Mouse (Mus musculus): ENCODE data around the gene Gm45213. TPM values are rescaled to one million over a fixed set of nuclear protein-coding genes. Genes with fewer than 3 reads are reported as not detected.

Gm45213 gene
- total RNA-seq, 1 experiment = not detected

DNA sequence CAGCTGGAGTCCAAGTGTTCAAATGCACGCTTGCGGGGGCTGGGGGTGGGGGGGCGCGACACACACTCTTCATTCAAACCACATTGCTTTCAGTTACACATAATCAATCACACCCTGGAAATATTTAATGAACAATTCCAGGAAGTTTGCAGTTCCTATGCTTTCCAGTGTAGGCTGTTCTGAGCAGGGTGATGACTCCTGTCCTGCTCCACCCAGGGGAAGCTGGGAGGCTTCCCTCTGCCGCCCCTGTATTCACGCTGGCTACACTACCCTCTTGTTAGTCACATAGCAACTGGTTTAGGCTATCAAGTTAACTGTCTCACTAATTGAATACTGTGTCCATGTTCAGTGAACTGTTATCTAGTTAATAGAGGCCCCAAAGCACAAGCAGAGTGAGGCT, 32.9 kb upstream of the Gm45213 start:
- Histone ChIP-seq H3K9ac (ENCODE audit: insufficient read depth, low read depth, low read length, poor library complexity, severe bottlenecking) (no peak overlapping the region), H3K27ac (ENCODE audit: insufficient read depth, low read depth, low read length, poor library complexity, severe bottlenecking) (no peak overlapping the region), H3K9me3 (ENCODE audit: control insufficient read depth, insufficient read depth, low read depth, low read length) (no peaks in the 10 kb centered on the region), H3K36me3 (ENCODE audit: control insufficient read depth, insufficient read depth, low read length, poor library complexity, severe bottlenecking) (peaks cover 3% of the 10 kb centered on the region; the same call in 1 of the 2 replicates), H3K4me1 (ENCODE audit: control insufficient read depth in 2 of 2, insufficient read depth in 2 of 2, low read length in 2 of 2, poor library complexity in 1 of 2) (no peaks in the 10 kb centered on the region; a peak in 1 of 4 replicates), H3K4me3 (ENCODE audit: insufficient read depth in 1 of 2, low read depth in 1 of 2, low read length in 2 of 2, poor library complexity in 1 of 2, severe bottlenecking in 1 of 2) (no peak overlapping the region)
- no peak for DNase-seq (ENCODE audit: low read depth, low spot score)
- in situ Hi-C loops (cut with MboI; ENCODE audit: low sequenced_read_pairs in 2 of 2, unreplicated experiment in 2 of 2) = no loop called here
- no peak for TF ChIP-seq HCFC1 (IDR thresholded peaks at IDR 0.05; ENCODE audit: borderline replicate concordance, insufficient read depth, low read length)

- no peak for TF ChIP-seq ZNF384 (IDR thresholded peaks at IDR 0.05; ENCODE audit: low read depth, low read length)
- TF ChIP-seq MAFK (IDR thresholded peaks at IDR 0.05; ENCODE audit: insufficient read depth, low read depth, low read length) = no peak
- no peak for TF ChIP-seq CHD2 (IDR thresholded peaks at IDR 0.05; ENCODE audit: low read depth, low read length)
- TF ChIP-seq ZC3H11A (IDR thresholded peaks at IDR 0.05; ENCODE audit: borderline replicate concordance, low read depth, low read length) = no peak
- TF ChIP-seq HCFC1 (IDR thresholded peaks at IDR 0.05; ENCODE audit: borderline replicate concordance, insufficient read depth, low read length) = no peak
- in situ Hi-C loops (cut with MboI; ENCODE audit: low sequenced_read_pairs in 2 of 2, unreplicated experiment in 2 of 2) = no loop called here
- H3K9me3 ChIP-seq (ENCODE audit: control insufficient read depth, insufficient read depth, low read depth, low read length) = no peaks in the 10 kb centered on the region
Measured at GRCm38 (mm10) chr7:66027747-66028146, 15.7 kb upstream of the Gm45213 start.

DNA sequence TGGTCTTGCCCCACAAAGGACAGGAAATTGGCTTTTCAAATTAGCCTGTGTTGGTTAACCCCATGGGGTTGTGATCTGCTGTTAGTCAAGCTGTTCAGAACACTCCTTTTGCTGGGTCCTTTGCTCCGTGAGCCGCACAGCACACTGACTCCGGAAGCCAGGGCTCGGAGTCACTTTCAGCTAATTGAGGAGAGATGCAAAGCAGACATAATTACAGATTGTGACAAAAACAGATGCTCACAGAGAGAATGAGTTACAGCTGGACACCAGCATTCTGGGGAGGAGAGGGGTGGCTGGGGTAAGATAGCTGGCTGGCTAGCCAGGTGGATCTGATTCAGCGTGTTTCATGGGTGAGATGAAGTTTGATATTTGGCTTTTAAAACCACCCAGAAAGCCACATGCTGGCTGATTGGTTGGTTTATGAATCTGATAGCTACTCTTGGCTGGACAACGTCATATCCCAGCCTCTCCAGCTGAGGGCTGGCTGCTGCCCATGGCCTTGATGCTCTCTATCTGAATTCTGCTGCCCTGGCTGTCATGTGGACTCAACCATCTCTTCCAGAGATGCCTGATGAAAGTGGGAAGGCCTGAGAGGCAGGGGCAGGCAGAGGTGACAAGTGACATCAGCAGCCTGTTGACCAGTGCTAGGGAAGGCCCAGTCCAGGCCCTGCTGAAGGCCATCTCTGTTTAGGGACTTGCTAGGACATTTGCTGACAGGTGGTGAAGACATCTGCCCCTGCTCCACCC, 14.5 kb upstream of the Gm45213 start:
- in situ Hi-C loops (cut with MboI; ENCODE audit: low sequenced_read_pairs in 2 of 2, unreplicated experiment in 2 of 2) = no loop called here
- DNase-seq (ENCODE audit: low read depth, low spot score) = no peak
- Histone ChIP-seq H3K27ac (ENCODE audit: insufficient read depth, low read depth, low read length, poor library complexity, severe bottlenecking) (no peak overlapping the region), H3K4me3 (ENCODE audit: insufficient read depth in 1 of 2, low read depth in 1 of 2, low read length in 2 of 2, poor library complexity in 1 of 2, severe bottlenecking in 1 of 2) (no peak overlapping the region), H3K36me3 (ENCODE audit: control insufficient read depth, insufficient read depth, low read length, poor library complexity, severe bottlenecking) (no peaks in the 10 kb centered on the region; the same call in 1 of the 2 replicates), H3K4me1 (ENCODE audit: control insufficient read depth in 2 of 2, insufficient read depth in 2 of 2, low read length in 2 of 2, poor library complexity in 1 of 2) (no peaks in the 10 kb centered on the region), H3K9me3 (ENCODE audit: control insufficient read depth, insufficient read depth, low read depth, low read length) (no peaks in the 10 kb centered on the region), H3K9ac (ENCODE audit: insufficient read depth, low read depth, low read length, poor library complexity, severe bottlenecking) (no peak overlapping the region)
- TF ChIP-seq MAFK (IDR thresholded peaks at IDR 0.05; ENCODE audit: insufficient read depth, low read depth, low read length) (no peak), HCFC1 (IDR thresholded peaks at IDR 0.05; ENCODE audit: borderline replicate concordance, insufficient read depth, low read length) (no peak), ZNF384 (IDR thresholded peaks at IDR 0.05; ENCODE audit: low read depth, low read length) (no peak)

More at GRCm38 (mm10) chr7:66027747-66028146, 15.7 kb upstream of the Gm45213 start:
- DNase-seq (ENCODE audit: low read depth, low spot score) = no peak
- H3K4me3 ChIP-seq (ENCODE audit: insufficient read depth in 1 of 2, low read depth in 1 of 2, low read length in 2 of 2, poor library complexity in 1 of 2, severe bottlenecking in 1 of 2) = no peak overlapping the region
- no peak overlapping the region for H3K27ac ChIP-seq (ENCODE audit: insufficient read depth, low read depth, low read length, poor library complexity, severe bottlenecking)
- H3K4me1 ChIP-seq (ENCODE audit: control insufficient read depth in 2 of 2, insufficient read depth in 2 of 2, low read length in 2 of 2, poor library complexity in 1 of 2) = no peaks in the 10 kb centered on the region
- no peak overlapping the region for H3K9ac ChIP-seq (ENCODE audit: insufficient read depth, low read depth, low read length, poor library complexity, severe bottlenecking)
- no peaks in the 10 kb centered on the region for H3K36me3 ChIP-seq (ENCODE audit: control insufficient read depth, insufficient read depth, low read length, poor library complexity, severe bottlenecking)

DNA sequence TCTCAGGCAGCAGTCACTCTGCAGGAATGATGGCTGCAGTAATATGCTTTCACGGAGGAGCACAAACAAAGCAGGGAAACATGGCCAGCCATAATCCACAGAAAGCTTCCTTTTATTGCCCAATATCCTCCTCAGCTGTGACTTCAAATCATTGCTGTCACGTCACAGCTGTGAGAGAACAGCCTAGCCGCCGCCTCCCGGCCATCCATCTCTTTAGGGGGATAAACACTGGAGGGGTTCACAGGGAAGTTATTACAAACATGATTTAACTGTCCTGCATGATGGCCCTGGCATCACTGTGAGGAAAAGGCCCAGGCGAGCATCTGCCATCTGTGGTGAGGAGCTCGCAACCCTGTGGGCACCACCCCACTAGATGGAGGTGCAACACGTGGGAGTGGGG, 6.6 kb upstream of the Gm45213 start:
- peaks cover 10% of the 10 kb centered on the region; the same call in 1 of the 2 replicates for H3K36me3 ChIP-seq (ENCODE audit: control insufficient read depth, insufficient read depth, low read length, poor library complexity, severe bottlenecking)
- DNase-seq (ENCODE audit: low read depth, low spot score) = no peak
- no peak overlapping the region for H3K9ac ChIP-seq (ENCODE audit: insufficient read depth, low read depth, low read length, poor library complexity, severe bottlenecking)
- no peak overlapping the region for H3K27ac ChIP-seq (ENCODE audit: insufficient read depth, low read depth, low read length, poor library complexity, severe bottlenecking)
- no peaks in the 10 kb centered on the region for H3K4me1 ChIP-seq (ENCODE audit: control insufficient read depth in 2 of 2, insufficient read depth in 2 of 2, low read length in 2 of 2, poor library complexity in 1 of 2)
- H3K4me3 ChIP-seq (ENCODE audit: insufficient read depth in 1 of 2, low read depth in 1 of 2, low read length in 2 of 2, poor library complexity in 1 of 2, severe bottlenecking in 1 of 2) = no peak overlapping the region
- H3K9me3 ChIP-seq (ENCODE audit: control insufficient read depth, insufficient read depth, low read depth, low read length) = no peaks in the 10 kb centered on the region
- TF ChIP-seq HCFC1 (IDR thresholded peaks at IDR 0.05; ENCODE audit: borderline replicate concordance, insufficient read depth, low read length) = no peak
- TF ChIP-seq ZC3H11A (IDR thresholded peaks at IDR 0.05; ENCODE audit: borderline replicate concordance, low read depth, low read length) = no peak
- TF ChIP-seq MAFK (IDR thresholded peaks at IDR 0.05; ENCODE audit: insufficient read depth, low read depth, low read length) = no peak
- no peak for TF ChIP-seq CHD2 (IDR thresholded peaks at IDR 0.05; ENCODE audit: low read depth, low read length)
- no peak for TF ChIP-seq ZNF384 (IDR thresholded peaks at IDR 0.05; ENCODE audit: low read depth, low read length)
- in situ Hi-C loops (cut with MboI; ENCODE audit: low sequenced_read_pairs in 2 of 2, unreplicated experiment in 2 of 2) = no loop called here

GRCm38 (mm10) chr7:66038261-66038660, 5.1 kb upstream of the Gm45213 start:
- Histone ChIP-seq H3K36me3 (ENCODE audit: control insufficient read depth, insufficient read depth, low read length, poor library complexity, severe bottlenecking) (peaks cover 10% of the 10 kb centered on the region; the same call in 1 of the 2 replicates), H3K9ac (ENCODE audit: insufficient read depth, low read depth, low read length, poor library complexity, severe bottlenecking) (no peak overlapping the region), H3K4me1 (ENCODE audit: control insufficient read depth in 2 of 2, insufficient read depth in 2 of 2, low read length in 2 of 2, poor library complexity in 1 of 2) (no peaks in the 10 kb centered on the region), H3K4me3 (ENCODE audit: insufficient read depth in 1 of 2, low read depth in 1 of 2, low read length in 2 of 2, poor library complexity in 1 of 2, severe bottlenecking in 1 of 2) (no peak overlapping the region), H3K27ac (ENCODE audit: insufficient read depth, low read depth, low read length, poor library complexity, severe bottlenecking) (no peak overlapping the region), H3K9me3 (ENCODE audit: control insufficient read depth, insufficient read depth, low read depth, low read length) (no peaks in the 10 kb centered on the region)
- in situ Hi-C loops (cut with MboI; ENCODE audit: low sequenced_read_pairs in 2 of 2, unreplicated experiment in 2 of 2) = no loop called here
- no peak for DNase-seq (ENCODE audit: low read depth, low spot score)
- TF ChIP-seq ZNF384 (IDR thresholded peaks at IDR 0.05; ENCODE audit: low read depth, low read length) (no peak), MAFK (IDR thresholded peaks at IDR 0.05; ENCODE audit: insufficient read depth, low read depth, low read length) (no peak), HCFC1 (IDR thresholded peaks at IDR 0.05; ENCODE audit: borderline replicate concordance, insufficient read depth, low read length) (no peak), ZC3H11A (IDR thresholded peaks at IDR 0.05; ENCODE audit: borderline replicate concordance, low read depth, low read length) (no peak), CHD2 (IDR thresholded peaks at IDR 0.05; ENCODE audit: low read depth, low read length) (no peak)

Measured in ES-E14 (cell line).